Mouse (Mus musculus): ENCODE measurements around the gene Syn3.

The Syn3 gene

DNA sequence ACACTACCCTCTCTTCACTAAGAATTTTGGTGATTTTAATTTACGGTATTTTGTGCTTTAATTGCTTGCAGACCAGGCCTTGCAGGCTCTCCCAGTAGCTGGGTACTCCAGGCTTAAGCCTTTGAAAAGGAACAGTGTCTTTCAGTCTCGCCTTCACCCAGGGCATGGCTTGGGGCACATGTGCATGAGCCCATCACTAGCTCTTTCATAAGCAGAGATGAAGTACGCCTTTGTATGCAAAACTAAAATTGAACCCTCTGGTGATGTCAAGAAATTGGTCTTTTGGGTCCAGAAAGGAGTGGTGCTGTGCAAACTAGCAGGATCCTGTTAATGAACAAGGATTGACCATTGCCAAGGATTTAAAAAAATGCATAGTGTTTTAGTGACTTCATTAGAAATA lies 466.2 kb downstream of the Syn3 start:
- no peak for DNase-seq

DNA sequence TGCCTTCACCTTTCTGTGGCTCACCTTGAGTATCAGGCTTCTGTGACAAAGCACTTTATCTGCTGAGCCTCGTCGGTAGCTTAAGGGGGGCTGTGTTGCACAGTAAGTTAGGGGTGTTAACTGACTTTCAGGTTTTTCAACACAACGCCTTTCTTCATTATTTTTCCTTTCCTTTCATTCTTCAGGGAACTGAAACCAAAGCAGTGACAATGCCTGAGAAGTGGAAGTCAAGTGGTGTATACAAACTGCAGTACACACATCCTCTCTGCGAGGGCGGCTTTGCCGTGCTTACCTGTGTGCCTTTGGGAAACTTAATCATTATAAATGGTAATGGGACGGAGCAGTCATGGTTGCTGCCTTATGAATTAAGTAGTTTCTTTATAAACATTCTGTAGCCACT lies 468.0 kb downstream of the Syn3 start:
- no peak for DNase-seq

DNA sequence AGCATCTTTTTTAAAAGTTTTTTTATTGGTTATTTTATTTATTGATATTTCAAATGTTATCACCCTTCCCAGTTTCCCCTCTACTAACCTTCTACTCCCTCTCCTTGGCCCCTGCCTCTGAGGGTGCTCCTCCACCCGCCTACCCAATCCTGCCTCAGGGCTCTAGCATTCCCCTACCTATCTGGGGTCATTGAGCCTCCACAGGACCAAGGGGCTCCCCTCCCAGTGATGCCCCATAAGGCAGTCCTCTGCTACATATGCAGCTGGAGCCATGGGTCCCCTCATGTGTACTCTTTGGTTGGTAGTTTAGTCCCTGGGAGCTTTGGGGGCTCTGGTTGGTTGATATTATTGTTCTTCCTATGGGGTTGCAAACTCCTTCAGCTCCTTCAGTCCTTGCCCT lies 471.9 kb downstream of the Syn3 start:
- peak; percentile 36 for DNase-seq

- no peak for DNase-seq
Measured at GRCm38 (mm10) chr10:86026354-86026753, 472.3 kb downstream of the Syn3 start.

- peak; percentile 33 for DNase-seq
Measured at GRCm38 (mm10) chr10:86025906-86026305, 472.8 kb downstream of the Syn3 start.

- DNase-seq = no peak
Measured at GRCm38 (mm10) chr10:86023149-86023548, 475.5 kb downstream of the Syn3 start.

DNA sequence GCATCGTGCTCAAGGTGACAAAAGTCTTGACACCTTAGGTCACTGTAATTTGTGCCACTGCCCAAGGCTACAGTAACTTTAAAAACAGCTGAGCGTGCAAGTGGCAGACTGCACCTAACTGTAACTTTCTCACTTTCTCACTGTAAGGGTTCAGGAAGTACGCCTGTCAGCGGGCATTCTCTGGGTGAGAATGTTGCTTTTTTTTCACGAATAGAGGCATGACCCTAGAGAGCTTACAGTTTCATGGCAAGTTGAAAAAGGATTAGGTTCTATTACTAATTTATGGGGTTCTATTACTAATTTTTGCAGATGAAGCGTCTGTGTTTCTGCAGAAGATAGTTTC lies 476.3 kb downstream of the Syn3 start:
- no peak for DNase-seq

DNA sequence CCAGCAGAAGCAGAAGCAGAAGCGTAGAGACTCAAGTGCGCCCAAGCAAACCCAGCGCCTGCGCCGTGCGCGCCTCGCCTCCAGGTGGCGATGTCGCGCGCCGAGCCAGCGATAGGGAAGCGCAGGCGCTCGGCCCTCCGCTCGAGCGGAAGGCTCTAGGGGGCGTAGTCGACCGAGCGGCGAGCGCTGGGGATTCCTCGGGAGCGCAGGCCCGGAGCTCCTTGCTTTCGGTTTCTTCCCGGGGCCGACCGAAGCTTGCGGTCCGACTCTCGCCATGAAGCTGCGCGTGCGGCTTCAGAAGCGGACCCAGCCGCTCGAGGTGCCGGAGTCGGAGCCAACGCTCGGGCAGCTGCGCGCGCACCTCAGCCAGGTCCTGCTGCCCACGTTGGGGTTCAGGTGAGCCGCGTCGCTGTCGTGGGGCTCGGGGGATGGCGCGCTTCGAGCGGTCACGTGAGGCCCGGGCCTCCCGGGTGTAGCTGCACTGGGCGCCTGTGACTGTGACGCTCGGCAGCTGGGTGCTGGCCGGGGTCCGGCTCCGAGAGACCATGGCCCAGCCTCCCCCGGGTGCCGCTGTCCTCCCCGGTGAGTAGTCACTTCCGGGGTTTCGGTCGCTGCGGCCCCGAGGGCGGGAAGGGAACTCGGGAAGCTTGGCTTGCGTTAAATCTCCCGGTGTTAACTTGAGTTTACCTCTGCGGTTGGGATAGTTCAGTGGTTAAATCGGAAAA lies 476.8 kb downstream of the Syn3 start, which contains the start of gene Fbxo7:
Gene Fbxo7 (plus strand): TSS at position 224 of the 725 bp plus-strand sequence.
- DNase-seq = peak; percentile 94

DNA sequence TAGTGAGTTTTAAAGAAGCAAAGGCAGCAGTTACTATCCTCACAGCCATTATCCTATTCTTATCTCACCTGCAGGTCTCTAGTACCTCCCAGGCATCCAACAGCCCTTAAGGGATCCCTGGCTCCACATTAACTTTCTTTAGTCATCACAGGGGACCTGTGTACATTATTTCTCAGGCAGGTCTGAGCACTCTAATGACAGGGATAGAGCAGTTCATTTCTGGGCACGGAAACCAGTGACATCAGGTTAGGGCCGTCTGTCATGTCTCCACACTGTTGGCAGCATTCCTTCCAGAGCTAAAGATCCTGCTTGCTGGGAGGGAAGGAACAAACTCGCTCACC lies 477.3 kb downstream of the Syn3 start:
- DNase-seq = no peak

- no peak for DNase-seq
Measured at GRCm38 (mm10) chr10:86018813-86019212, 479.9 kb downstream of the Syn3 start.

DNA sequence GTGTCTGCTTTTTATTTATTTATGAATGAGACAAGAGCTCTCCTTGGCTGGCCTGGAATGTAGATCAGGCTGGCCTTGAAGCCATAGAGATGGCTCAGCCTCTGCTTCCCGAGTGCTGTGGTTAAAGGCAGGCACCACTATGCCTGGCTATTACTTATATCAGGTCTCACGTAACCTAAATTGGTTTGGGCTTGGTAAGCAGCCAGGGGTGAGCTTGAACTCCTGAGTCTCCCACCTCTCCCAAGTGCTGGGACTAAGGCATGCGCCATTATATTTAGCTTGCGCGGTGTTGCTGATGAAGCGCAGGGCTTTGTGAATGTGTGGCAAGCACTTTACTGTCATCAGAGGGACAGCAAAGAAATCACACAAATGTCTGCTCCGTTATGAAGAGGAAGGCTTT lies 480.9 kb downstream of the Syn3 start:
- DNase-seq = no peak

GRCm38 (mm10) chr10:86011781-86012180 lies 486.9 kb downstream of the Syn3 start, which contains the start of gene Bpifc:
Gene Bpifc, minus strand, starts transcription at chr10:86011895.
- no peak for DNase-seq

DNA sequence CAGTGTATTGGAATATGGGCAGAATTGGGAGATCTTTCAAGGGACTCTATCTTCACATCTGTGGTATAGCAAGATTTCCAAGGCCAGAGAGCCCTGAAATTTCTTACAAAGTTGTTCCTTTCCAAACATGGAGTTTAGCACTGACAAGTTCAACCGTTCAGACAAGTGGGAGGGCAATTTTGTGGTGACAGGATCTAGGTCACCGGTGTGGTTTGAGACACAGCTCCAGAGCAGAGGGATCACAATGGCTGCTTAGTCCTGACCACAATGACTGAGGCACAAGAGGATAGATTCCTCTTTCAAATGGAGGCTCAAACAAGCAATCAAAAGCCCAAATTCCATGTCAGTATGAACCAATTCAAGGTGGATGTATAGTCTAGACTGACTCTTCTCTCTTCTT lies 487.5 kb downstream of the Syn3 start:
- no peak for DNase-seq

- no peak for DNase-seq
Measured at GRCm38 (mm10) chr10:86010636-86011035, 488.1 kb downstream of the Syn3 start.

DNA sequence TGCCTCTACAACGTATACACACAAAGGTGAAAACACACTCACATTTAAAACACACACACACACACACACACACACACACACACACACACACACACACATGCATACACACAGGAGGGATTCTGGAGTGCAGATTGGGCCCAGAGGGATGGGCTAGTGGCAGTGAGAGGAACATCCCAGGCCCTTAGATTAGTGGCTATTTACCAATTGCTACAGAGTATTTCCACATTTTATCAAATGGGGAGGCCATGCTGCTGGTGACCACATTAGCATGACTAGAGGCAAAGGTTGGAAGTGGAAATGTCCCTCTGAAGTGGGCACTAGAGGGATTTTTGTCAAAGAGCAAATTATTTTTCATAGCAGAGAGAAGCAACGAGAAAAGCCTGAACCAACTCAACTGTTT lies 489.0 kb downstream of the Syn3 start:
- DNase-seq = no peak

GRCm38 (mm10) chr10:86006455-86006854 lies 492.2 kb downstream of the Syn3 start:
- DNase-seq = no peak
